Mouse (Mus musculus) liver, postnatal 0 days (tissue): ENCODE data around the gene Rnase13.

Experiments
- CTCF ChIP-seq: sonication (generic); IDR thresholded peaks from 2 replicates; pipeline ENCODE4 v1.5.1; 2016; ENCODE audit warnings: antibody characterized with exemption, low read depth
- EP300 ChIP-seq: IDR thresholded peaks from 2 replicates; pipeline ENCODE4 v1.6.1; 2016; ENCODE audit warnings: antibody characterized with exemption, low read depth, mild to moderate bottlenecking

GRCm38 (mm10) chr14:51904706-51905105, 17.9 kb downstream of the Rnase13 start:
- TF ChIP-seq CTCF (peak; percentile 47), EP300 (no peak)
